Mouse (Mus musculus) myocyte (in vitro differentiated cells): ENCODE results near the gene Zfp979.
"Not testable (repeated sequence)": the region's sequence is repeated elsewhere in the genome, so short reads cannot be mapped to it uniquely, and the experiment has no call there.

Experiments used
- E2F4 ChIP-seq: IDR thresholded peaks from one replicate; pipeline ENCODE4 v1.6.1; 2011; ENCODE audit warnings: mild to moderate bottlenecking, control low read depth, moderate library complexity; ENCODE audit not compliant: insufficient read depth
- MAX ChIP-seq: IDR thresholded peaks from one replicate; pipeline ENCODE4 v1.6.1; 2011; ENCODE audit warnings: low read depth, mild to moderate bottlenecking, control low read depth
- MYOD1 ChIP-seq, 3 experiments: IDR thresholded peaks; one replicate each; pipeline ENCODE4 v1.6.1; 2011; ENCODE audit warnings: control low read depth in 2 of 3, low read depth in 2 of 3, mild to moderate bottlenecking in 2 of 3, moderate library complexity in 1 of 3; ENCODE audit not compliant: insufficient read length in 2 of 3, control insufficient read depth in 1 of 3
- POLR2A ChIP-seq: IDR thresholded peaks from one replicate; pipeline ENCODE4 v1.6.1; 2011; ENCODE audit warnings: low read depth, mild to moderate bottlenecking, control low read depth, moderate library complexity; ENCODE audit not compliant: insufficient read length
- POLR2AphosphoS2 ChIP-seq: IDR thresholded peaks from one replicate; pipeline ENCODE4 v1.6.1; 2011; ENCODE audit warnings: low read depth, control low read depth; ENCODE audit not compliant: insufficient read length
- SRF ChIP-seq: IDR thresholded peaks from one replicate; pipeline ENCODE4 v1.6.1; 2011; ENCODE audit warnings: low read depth; ENCODE audit not compliant: control insufficient read depth, insufficient read length
- TCF12 ChIP-seq: IDR thresholded peaks from one replicate; pipeline ENCODE4 v1.6.1; 2011; ENCODE audit warnings: mild to moderate bottlenecking, control low read depth; ENCODE audit not compliant: poor library complexity, insufficient read depth, severe bottlenecking
- TCF3 ChIP-seq: IDR thresholded peaks from one replicate; pipeline ENCODE4 v1.6.1; 2011; ENCODE audit warnings: low read depth, control low read depth; ENCODE audit not compliant: insufficient read length
- USF1 ChIP-seq: IDR thresholded peaks from one replicate; pipeline ENCODE4 v1.6.1; 2011; ENCODE audit warnings: low read depth, mild to moderate bottlenecking, control low read depth, moderate library complexity

- not testable (repeated sequence) for TF ChIP-seq E2F4; SRF; POLR2A; TCF12; MAX; USF1; MYOD1 (IDR thresholded peaks at IDR 0.05; ENCODE audit: control insufficient read depth in 1 of 3, insufficient read length in 2 of 3, low read depth in 2 of 3); TCF3; POLR2AphosphoS2
These were observed 12.9 kb upstream of the Zfp979 start for GRCm38 (mm10) chr4:147655245-147655644.
